Mouse (Mus musculus) heart, adult 11 months (tissue): ENCODE data around the gene Poc1a.

Experiments used
- DNase-seq: peaks from one replicate; pipeline ENCODE4 v3.0.0; 2022

The Poc1a gene

DNA sequence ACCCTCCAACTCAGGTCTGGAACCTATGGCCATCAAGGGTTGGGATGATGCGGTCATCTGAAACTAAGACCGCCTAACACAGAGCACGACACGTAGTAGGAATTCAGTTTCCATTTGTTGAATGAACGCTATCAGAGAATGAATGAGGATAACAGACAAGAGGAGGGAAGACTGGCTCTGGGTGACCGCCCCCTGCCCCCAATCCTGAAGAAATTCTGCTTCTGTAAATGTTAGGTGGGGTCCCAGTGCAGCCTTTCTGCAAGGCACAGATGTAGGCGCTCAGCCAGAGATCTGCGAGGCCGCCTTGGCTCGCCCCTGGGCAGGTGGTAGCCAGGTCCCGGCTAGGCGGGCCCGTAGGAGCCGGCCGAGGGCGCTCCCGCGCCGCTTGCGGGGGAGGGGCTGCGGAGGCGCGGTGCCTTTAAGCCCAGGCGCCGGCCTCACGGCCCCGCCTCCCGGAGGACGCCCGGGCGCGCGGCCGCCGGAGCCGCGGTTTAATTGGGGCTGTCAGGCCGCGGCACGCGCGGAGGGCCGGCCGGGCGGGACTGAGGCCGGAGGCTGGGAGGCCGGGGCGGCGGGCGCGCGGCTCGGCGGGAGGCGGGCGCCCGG, 87.4 kb downstream of the Poc1a start, which contains the start of gene Dusp7:
TSS of gene Dusp7 (plus strand) at position 521 of the 606 bp plus-strand sequence.
- peak; percentile 99 for DNase-seq

DNA sequence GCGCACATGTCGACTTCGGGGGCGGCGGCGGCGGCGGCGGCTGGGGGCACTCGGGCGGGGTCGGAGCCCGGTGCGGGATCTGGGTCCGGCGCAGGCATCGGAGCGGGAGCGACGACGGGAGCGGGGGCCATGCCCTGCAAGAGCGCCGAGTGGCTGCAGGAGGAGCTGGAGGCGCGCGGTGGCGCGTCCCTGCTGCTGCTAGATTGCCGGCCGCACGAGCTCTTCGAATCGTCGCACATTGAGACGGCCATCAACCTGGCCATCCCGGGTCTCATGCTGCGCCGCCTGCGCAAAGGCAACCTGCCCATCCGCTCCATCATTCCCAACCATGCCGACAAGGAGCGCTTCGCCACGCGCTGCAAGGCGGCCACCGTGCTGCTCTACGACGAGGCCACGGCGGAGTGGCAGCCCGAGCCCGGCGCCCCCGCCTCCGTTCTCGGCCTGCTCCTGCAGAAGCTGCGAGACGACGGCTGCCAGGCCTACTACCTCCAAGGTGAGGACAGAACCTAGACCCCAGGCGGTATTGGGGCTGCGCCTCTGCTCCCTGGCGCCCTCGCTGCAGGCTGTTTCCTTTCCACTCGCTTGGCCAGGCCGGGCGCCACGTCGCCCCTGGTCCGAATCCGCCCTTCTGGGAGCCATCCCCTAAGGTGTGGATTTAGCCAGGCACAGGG, 88.1 kb downstream of the Poc1a start:
- peak; percentile 96 for DNase-seq

DNA sequence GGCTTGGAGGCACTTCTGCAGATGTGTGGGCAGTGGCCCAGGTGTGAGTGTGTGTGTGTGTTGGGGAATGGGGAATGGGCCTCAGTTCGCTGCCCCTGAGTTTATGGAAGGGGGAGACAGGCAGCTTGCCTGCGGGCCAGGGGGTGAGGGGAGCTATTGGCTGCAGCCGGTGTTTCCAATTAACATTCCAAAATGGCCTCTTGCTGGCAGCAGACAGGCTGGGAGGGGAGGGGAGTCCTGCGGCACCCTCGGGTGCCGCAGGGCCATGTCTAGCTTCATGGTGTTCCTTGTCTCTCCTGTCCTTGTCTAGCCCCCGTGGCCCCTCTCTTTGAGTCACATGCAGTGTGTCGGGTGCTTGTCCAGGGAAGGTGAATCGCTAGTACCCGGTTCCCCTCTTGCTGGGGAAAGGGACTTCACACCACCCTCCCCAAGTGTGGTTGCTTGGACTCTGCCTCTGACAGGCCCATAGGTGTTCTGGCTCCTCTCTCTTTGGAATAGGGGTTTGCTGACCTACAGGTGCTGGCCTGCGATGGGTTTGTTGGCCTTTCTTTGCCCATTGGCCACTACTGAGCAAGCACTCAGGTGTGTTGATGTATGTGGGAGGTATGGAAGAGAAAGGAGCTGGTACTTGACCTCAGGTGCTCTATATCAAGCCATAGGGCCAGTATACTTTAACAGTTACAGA, 89.1 kb downstream of the Poc1a start:
- DNase-seq = peak; percentile 98

DNA sequence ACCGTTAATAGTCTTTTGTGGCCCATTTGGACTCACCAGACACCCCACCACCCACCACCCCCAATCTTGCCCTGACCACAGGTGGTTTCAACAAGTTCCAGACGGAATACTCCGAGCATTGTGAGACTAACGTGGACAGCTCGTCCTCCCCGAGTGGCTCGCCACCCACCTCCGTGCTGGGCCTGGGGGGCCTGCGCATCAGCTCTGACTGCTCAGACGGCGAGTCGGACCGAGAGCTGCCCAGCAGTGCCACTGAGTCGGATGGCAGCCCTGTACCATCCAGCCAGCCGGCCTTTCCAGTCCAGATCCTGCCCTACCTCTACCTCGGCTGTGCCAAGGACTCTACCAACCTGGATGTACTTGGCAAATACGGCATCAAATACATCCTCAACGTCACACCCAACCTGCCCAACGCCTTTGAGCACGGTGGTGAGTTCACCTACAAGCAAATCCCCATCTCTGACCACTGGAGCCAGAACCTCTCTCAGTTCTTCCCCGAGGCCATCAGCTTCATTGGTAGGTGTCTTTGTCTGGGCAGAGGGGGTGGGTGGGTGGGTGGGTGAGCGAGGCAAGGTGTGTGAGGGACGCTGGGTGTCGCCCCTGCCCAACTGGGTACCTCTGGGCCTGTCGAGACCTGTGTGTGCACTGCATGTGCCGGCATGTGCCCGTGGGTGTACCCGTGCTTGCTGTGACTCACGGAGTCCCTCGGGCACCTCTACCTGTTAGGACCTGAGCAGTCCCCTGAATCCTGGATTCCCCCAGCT, 89.9 kb downstream of the Poc1a start:
- peak; percentile 96 for DNase-seq

DNA sequence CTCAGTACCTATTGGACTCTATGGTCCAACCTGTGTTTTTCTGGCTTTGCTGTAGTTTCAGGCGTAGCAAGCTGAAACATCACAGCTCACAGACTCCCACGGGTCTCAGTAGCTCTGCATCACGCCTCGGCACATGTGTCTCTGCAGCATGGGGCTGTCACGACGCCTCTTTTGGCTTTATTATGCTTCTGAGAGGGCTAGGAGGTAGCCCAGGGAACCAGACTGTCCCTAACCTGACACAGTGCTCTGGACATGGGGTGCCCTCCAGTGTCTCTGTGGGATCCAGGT, 90.5 kb downstream of the Poc1a start:
- no peak for DNase-seq

DNA sequence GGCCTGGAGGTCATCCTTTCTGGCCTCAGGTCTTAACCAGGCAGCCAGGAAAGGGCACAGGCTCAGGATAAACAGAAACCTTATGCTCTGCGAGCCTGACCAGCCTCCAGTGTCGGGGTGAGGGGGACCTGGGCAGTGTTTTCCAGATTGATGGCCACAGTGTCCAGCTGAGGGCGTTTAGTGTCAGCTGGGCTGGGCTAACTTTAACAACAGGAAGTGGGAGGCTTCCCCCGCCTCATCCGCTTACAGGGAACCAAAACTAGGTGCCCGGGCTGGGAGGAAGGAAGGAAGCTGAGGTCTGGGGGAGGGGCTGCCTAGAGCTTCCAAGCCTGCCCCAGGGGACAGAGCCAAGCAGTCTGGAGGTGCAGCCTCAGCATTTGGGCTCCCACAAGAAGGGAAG, 90.9 kb downstream of the Poc1a start:
- peak; percentile 100 for DNase-seq

DNA sequence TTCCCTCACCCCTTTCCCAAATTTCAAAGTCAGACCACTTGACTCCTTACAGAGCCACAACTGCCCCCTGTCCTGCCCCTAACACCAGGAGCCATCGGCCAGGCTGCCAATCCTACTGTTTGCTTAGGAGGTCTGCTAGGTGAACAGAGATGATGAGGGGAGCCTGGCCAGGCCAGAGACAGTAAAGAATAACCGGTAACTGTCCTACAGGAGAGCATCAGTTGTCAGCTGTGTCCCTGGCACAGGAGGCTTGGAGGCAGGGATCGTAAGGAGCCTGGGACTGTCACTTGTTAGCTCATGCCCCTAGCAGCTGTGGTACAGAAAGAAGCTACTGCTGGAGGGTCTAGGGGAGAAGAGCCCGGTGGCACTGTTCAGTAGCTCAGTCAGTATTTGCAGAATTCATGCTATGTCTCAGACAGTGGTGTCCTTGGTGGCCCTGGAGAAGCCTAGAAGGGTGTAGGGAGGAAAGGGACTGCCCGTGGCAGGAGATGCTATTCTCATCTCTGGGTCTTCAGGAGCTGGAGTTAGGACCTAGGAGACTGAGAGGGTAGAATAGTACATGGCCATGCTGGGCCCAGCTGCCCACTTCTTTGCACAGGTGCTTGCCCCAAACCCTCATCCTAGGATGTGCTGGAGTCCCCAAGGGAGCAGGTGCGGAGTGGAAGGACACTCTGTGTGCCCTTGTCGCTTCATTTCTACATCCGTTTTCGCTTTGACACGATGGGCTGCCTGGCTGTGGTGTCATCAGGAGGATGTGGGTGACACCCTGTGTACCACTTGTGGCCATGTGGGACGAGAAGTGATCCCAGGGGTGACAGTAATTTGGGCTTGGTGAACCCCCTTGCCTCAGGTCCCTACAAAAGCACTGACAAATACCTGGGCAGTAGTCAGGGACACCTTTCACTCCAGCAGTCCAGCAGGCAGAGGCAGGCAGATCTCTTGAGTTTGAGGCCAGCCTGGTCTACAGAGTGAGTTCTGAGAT, 91.9 kb downstream of the Poc1a start:
- DNase-seq = peak; percentile 95

DNA sequence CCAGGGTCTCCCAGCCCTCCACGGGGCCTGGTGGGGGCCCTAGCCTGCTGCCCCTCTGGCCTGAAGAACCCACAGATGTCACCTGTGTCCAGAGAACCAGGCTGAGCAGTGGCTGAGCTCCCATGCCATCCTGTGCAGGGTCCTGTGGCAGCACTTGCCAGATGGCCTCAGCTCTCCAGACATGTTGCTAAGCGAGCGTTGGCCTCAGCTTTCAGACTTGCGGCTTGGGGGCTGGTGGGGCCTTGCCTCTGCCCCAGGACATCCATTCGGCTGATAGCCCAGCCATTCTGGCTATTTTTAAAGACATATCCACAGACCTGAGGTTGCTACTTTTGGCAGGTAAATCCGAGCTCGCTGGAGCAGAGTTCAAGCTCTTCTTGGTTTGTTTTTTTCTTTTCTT, 93.1 kb downstream of the Poc1a start:
- peak; percentile 95 for DNase-seq

DNA sequence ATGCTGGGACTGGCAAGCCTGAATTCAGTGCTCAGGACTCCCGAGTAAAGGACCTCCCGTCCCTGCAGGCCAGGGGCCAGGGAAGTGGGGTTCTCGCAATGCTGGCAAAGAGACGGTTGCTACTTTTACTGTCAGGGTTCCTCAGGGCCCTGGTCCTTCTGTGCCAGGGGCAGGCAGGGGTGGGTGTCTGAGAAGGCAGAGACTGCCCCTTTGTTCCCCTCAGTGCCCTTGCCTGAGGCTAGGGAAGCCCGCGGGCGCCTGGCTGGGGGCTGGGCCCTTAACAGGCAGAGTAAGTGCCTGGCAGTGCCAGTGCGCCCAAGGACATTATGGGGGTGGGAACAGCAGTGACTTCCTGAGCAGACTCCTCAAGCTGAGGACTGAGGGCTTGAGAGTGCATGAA, 96.4 kb downstream of the Poc1a start:
- no peak for DNase-seq

DNA sequence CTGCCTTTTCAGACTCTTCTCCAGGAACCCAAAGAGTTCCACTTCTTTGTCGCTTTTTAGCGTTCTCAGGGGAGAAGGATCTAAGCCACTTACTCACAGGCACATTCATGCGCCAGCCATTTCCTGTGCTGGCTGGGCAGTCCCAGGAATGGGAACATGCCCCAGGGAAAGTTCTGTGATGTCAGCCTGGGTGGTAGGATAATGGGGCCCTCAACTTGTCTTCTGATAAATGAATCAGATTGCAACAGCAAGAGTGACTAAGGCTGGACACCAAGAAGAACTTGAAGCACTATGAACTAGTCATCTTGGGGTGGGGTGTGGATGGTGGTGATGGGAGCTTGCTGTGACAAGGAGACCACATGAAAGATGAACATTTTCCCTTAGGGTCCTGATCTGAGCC, 97.2 kb downstream of the Poc1a start:
- DNase-seq = no peak

DNA sequence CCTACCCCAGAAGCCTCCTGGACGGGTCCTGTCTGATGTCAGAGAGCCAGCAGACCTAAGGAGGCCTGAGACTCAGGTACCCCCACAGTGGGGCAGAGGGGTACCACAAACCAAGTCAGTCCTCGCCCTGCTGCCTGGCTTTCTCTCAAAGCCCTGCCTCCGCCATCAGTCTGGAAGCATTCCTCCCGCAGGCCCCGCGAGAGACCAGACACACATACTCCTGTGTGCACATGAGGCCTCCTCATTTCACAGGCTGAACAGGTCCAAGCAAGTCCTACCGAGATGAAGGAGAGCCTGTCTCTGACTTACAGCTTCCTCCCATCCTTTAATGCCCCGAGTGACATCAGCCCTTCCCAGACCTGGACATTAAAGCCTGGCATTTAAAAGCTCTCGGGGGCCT, 97.9 kb downstream of the Poc1a start:
- DNase-seq = no peak

DNA sequence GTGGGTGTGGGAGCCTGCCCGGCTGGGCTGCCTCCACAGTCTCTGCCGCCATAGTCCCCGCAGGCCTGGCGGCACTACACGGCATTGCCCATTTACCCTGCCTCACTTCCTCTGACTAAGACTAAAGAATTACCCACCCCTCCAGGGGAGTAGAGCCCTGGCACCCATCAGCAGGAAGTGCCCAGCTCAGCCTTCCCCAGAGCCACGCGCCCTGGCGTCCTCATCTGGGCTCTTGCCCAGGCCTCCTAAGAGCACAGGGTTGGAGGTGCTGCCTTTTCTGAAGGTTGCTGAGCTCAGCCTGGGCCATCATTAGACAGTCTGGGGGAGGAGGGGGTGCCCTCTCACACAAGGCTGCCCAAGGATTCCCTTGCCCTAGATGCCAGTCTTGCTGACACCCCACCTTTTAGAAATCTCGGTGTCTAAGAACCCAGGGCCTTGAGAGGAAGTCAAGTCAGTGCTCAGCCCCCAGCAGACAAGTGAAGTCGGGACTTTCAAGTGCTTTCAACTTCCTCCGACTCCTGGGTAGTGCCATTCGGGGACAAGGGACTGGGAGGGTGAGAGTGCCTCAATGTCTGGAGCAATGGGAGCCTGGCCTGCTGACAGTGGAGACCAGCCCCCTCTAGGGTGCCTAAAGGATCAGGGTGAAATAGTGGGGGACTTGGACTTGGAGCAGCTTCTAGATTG, 105.5 kb downstream of the Poc1a start:
- DNase-seq = peak; percentile 98

DNA sequence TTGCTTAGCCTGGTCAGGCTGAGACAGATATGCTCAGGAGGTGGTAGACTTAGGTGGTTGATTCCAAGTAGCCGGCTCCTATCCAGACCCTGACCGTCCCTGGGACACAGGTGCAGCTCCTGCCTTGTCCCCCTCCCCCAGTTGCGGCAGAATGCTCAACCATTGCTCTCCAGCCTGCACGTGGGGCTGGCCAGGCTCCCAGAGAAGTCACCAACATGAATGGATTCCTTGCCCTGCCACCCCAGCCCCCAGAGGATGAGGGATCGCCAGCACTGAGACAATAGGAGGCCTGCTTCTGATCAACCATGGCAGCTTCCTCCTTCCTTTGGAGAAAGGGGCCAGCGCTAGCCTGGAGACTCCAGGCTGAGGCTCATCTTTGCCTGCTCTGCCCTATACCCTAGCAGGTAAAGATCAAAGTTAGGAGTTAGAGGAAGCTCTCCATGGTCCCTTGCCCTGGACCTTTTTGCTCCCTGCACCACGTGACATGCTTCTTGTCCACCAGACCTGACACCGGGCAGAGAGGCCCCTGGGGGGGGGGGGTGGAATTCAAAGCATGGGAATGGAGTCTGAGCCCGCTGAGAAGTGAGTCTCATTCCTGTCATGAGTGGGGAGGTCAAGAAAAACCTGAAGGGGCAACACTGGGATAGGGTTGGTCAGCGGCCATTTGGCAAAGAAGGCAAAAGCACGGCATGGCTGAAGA, 112.1 kb downstream of the Poc1a start:
- DNase-seq = no peak

DNA sequence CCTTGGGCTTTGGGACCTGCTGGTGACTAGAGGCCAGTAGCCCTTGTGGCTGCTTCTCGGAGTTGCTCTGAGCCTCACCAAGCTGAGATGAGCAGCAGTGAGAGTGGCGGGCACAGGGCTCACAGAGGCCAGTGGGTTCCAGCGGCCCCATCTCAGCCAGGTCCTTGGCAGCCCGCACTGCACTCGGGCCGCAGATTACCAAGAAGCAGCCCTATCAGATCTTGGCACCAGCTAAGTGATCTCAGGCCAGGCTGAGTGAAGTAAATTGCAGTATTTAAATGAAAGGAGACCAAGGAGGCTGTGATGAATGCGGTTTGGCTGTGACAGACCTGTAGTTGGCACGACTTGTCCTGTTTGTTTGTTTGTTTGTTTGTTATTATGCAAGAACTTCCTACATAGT, 112.7 kb downstream of the Poc1a start:
- DNase-seq = no peak

DNA sequence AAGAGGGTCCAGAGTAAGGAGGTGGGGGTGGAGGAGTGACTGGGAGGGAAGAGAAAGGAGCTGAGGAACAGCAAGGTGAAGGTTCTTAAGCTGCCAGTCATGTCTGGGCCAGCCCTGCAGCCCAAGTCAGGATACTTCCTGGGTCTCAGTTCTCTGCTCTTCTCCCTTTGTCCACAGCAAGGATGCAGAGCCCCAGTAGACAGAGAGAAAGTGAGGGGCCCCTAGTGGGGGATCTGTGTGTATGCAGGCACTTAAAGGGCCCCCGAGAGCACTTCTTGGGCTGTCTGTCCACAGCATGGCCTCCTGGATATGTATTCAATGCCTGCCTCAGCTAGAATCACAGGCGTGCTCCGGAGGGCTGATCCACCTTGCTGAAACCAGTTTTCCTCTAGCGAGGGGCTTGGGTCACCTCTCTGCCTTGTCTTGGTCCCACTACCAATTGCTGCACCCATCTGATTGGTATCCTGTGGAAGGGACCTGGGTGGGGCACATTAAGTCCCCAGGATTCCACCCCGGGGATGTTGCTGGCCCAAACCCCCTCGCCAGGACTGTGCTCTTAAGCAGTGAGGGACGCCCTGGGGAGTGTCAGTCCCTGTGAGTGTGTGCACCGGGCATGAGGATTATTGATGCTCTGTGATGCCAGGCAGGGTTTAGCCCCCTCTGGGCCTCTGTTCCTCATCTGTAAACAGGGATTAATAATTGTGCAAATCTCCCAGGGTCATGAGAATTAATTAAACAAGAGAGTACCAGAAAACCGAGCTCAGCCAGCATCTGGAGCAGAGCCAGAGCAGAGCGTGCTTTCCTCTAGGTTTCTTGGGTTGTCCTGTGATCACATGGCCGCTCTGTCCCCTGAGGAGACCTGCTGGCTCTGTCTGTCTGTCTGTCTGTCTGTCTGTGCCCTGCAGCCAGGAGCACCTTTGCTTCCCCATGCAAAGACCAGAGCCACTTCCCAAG, 114.1 kb downstream of the Poc1a start:
- no peak for DNase-seq

DNA sequence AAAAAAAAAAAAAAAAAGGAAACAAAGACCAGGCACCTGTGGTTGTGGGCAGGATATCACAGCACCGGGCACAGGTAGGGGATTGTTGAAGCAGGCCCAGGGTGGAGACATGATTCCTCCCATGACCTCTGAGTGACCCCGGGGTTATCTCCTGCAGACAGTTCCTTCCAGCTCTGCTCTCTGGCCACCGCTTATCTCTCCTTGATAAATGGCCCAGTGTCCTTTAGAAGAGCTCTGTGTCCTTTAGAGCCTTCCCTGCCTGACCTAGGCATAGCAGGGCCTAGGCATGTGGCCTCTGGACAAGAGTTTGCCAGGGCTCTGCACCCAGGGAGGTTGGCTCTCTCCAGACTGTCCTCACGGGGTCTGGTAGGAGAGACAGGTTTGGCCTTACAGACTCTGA, 116.9 kb downstream of the Poc1a start:
- no peak for DNase-seq

DNA sequence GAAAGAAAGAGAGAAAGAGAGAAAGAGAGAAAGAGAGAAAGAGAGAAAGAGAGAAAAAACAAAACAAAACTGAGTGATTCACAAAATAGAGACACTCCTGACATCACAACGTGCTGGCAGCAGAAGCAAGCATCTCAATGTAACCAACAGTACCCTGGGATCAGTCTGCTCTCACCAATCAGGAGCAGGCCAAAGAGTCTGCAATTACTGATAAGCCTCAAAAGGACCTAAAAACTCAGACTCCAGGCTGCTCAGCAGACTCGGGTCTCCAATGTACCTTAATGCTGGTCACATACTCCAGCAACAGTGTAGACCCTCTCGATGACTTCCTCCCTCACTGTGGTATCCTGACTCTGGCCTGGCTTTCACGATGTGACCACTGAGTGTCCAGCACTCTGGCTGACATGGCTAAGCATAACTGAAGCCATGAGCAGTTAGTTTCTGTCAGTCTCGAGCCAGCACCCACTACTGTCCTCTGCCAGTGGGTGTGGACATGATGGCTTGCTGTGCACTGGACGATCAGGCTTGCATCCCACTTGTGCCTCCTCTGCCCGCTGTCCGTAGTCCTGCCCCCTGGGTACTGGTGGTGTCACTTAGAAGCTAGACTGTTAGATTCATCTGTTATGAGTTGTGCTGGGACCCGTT, 117.9 kb downstream of the Poc1a start:
- DNase-seq = no peak

DNA sequence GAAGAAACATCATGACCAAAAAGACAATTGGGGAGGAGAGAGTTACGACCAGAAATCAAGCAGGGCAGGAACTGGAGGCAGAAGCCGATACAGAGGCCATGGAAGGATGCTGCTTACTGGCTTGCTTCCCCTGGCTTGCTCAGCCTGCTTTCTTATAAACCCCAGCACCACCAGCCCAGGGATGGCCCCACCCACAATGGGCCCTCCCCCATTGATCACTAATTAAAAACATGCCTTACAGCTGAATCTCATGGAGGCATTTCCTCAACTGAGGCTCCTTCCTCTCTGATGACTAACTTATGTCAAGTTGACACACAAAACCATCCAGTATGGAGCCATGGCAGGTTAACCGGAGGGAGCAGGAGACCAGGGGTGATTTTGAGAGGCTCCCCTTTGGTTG, 118.9 kb downstream of the Poc1a start:
- no peak for DNase-seq
